Mouse (Mus musculus): ENCODE results near the gene Pde4b.

DNA sequence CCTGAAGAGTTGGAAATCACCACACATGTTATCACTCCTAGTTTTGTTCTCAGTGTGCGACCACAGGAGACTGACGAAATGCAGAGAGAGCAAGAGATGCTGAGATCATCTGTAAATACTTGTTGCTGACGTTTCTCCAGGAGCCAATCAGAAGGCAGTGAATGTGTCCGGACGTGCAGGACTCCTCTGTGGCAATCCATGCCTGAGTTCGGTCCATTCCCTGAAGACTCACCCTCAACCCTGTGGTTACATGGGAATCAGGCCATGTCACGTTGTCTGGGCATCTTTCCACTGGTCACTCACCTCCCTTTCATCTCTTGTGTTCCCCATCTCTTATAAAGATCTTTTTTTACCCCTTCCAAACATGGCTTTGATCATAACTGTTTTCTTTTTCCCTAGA lies 468.2 kb downstream of the Pde4b start:
- TF ChIP-seq HCFC1 (IDR thresholded peaks at IDR 0.05; ENCODE audit: borderline replicate concordance, insufficient read depth, low read length) (no peak), ZNF384 (IDR thresholded peaks at IDR 0.05; ENCODE audit: low read depth, low read length) (no peak), CHD2 (IDR thresholded peaks at IDR 0.05; ENCODE audit: low read depth, low read length) (no peak)
